ENCODE assay signal across 26 mouse cellular contexts in the genomic region with DNA sequence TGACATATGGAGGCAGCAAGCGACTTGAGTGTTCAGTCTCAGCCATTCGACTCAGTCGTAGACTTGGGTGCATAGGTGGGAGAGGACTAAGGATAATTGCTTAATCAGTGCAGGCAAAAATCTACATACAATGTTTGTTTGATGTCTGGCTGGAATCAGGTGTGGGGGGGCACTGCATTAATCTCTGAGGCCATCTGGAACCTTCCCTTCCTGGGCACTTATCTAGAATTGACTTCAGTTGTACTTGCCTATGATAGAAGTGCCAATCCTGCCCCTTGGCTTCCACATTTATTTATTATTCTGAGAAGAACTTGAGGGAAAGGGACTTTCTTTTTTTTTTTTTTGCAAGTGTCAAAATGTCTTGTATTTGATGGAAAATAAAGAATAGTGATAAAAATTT.
DNase-seq lines count a peak whose midpoint lies in the region; ATAC-seq and TF ChIP-seq lines count a peak whose summit lies in the region.
"Had no signal": no experiment of that assay in that cellular context is flagged by ENCODE, and none has a peak within 500 bp of the region (broad histone marks: within the 10 kb centered on the region; RNA-seq: fewer than 3 reads in every experiment).

No protein-coding gene starts in this region.

- 78% methylated on average over 3 of the region's 3 CpGs for WGBS in liver, postnatal 0 days (ENCODE audit: insufficient replicate concordance)
- WGBS in liver, embryonic 12.5 days (ENCODE audit: insufficient replicate concordance), result 78% methylated on average over 3 of the region's 3 CpGs
- WGBS in liver, embryonic 16.5 days (ENCODE audit: insufficient replicate concordance), result 67% methylated on average over 3 of the region's 3 CpGs
- WGBS in midbrain, embryonic 11.5 days, result 89% methylated on average over 3 of the region's 3 CpGs

- no peaks in the 10 kb centered on the region for H3K27me3 ChIP-seq in liver, postnatal 0 days (ENCODE audit: insufficient read depth, low read length)
- H3K27me3 ChIP-seq in liver, embryonic 12.5 days (replicated peaks), result no peaks in the 10 kb centered on the region
- H3K27me3 ChIP-seq in liver, embryonic 16.5 days (ENCODE audit: control insufficient read depth, insufficient read depth, low read depth, low read length), result no peaks in the 10 kb centered on the region
- no peaks in the 10 kb centered on the region for H3K27me3 ChIP-seq in midbrain, embryonic 11.5 days (ENCODE audit: control insufficient read depth, insufficient read depth, low read length)
- H3K27me3 ChIP-seq: embryonic facial prominence, embryonic 13.5 days; forebrain, embryonic 12.5 days; forebrain, embryonic 15.5 days; hindbrain, embryonic 12.5 days; hindbrain, embryonic 15.5 days; Patski had no signal

- no peak overlapping the region for H3K27ac ChIP-seq in liver, postnatal 0 days (ENCODE audit: low read depth)
- H3K27ac ChIP-seq in liver, embryonic 12.5 days, result no peak overlapping the region
- H3K27ac ChIP-seq in liver, embryonic 16.5 days (ENCODE audit: low read length), result no peak overlapping the region
- H3K27ac ChIP-seq in midbrain, embryonic 11.5 days (ENCODE audit: low read depth, low read length), result no peak overlapping the region
- H3K27ac ChIP-seq: embryonic facial prominence, embryonic 10.5 days; embryonic facial prominence, embryonic 13.5 days; forebrain, embryonic 12.5 days; forebrain, embryonic 15.5 days; hindbrain, embryonic 12.5 days; hindbrain, embryonic 15.5 days had no signal

- no peak for TF ChIP-seq CTCF in liver, postnatal 0 days (IDR thresholded peaks at IDR 0.05; ENCODE audit: low read depth)

- intact Hi-C loops in left cerebral cortex, postnatal 4 days (cut with DNase I), result no loop called here

- ATAC-seq in liver, postnatal 0 days, result no peak
- peak; percentile 65; the same call in 1 of the 2 replicates for ATAC-seq in liver, embryonic 12.5 days
- ATAC-seq in liver, embryonic 16.5 days (ENCODE audit: low read depth), result peak; percentile 56; the same call in 1 of the 2 replicates
- no peak for ATAC-seq in midbrain, embryonic 11.5 days (ENCODE audit: low FRiP score)
- ATAC-seq: forebrain, embryonic 15.5 days; Patski had no signal

- H3K9ac ChIP-seq in liver, postnatal 0 days (replicated peaks), result no peak overlapping the region
- no peak overlapping the region for H3K9ac ChIP-seq in liver, embryonic 12.5 days
- no peak overlapping the region for H3K9ac ChIP-seq in liver, embryonic 16.5 days (ENCODE audit: low read depth, low read length)
- no peak overlapping the region for H3K9ac ChIP-seq in midbrain, embryonic 11.5 days (ENCODE audit: low read length)
- H3K9ac ChIP-seq: embryonic facial prominence, embryonic 13.5 days; forebrain, embryonic 12.5 days; forebrain, embryonic 15.5 days; hindbrain, embryonic 12.5 days; hindbrain, embryonic 15.5 days had no signal

- H3K4me1 ChIP-seq in liver, postnatal 0 days (ENCODE audit: insufficient read depth), result no peaks in the 10 kb centered on the region
- peaks cover 19% of the 10 kb centered on the region for H3K4me1 ChIP-seq in liver, embryonic 12.5 days
- H3K4me1 ChIP-seq in liver, embryonic 16.5 days (ENCODE audit: control insufficient read depth, low read depth, low read length), result peaks cover 7% of the 10 kb centered on the region
- no peaks in the 10 kb centered on the region for H3K4me1 ChIP-seq in midbrain, embryonic 11.5 days (ENCODE audit: control insufficient read depth, insufficient read depth, low read length)
- H3K4me1 ChIP-seq: embryonic facial prominence, embryonic 10.5 days; embryonic facial prominence, embryonic 13.5 days; forebrain, embryonic 12.5 days; forebrain, embryonic 15.5 days; hindbrain, embryonic 12.5 days; hindbrain, embryonic 15.5 days had no signal

- no peaks in the 10 kb centered on the region for H3K36me3 ChIP-seq in liver, postnatal 0 days (replicated peaks; ENCODE audit: insufficient read depth, low read length)
- H3K36me3 ChIP-seq in liver, embryonic 12.5 days, result no peaks in the 10 kb centered on the region
- H3K36me3 ChIP-seq in liver, embryonic 16.5 days (ENCODE audit: control insufficient read depth, insufficient read depth), result no peaks in the 10 kb centered on the region
- no peaks in the 10 kb centered on the region for H3K36me3 ChIP-seq in midbrain, embryonic 11.5 days (ENCODE audit: control insufficient read depth, insufficient read depth, low read length)
- H3K36me3 ChIP-seq: embryonic facial prominence, embryonic 10.5 days; embryonic facial prominence, embryonic 13.5 days; forebrain, embryonic 12.5 days; forebrain, embryonic 15.5 days; hindbrain, embryonic 12.5 days; hindbrain, embryonic 15.5 days had no signal

- TF ChIP-seq EP300 in liver, postnatal 0 days (IDR thresholded peaks at IDR 0.05; ENCODE audit: low read depth), result no peak

- H3K4me3 ChIP-seq in liver, postnatal 0 days (ENCODE audit: low read depth, low read length), result no peak overlapping the region
- H3K4me3 ChIP-seq in liver, embryonic 12.5 days, result no peak overlapping the region
- H3K4me3 ChIP-seq in liver, embryonic 16.5 days (ENCODE audit: low read depth, low read length), result no peak overlapping the region
- H3K4me3 ChIP-seq in midbrain, embryonic 11.5 days (ENCODE audit: low read depth, low read length), result no peak overlapping the region
- H3K4me3 ChIP-seq: embryonic facial prominence, embryonic 10.5 days; embryonic facial prominence, embryonic 13.5 days; erythroblast, embryonic 14.5 days; forebrain, embryonic 12.5 days; forebrain, embryonic 15.5 days; hindbrain, embryonic 12.5 days; hindbrain, embryonic 15.5 days had no signal

- H3K4me2 ChIP-seq in liver, postnatal 0 days (ENCODE audit: low read depth, low read length), result no peak overlapping the region
- no peak overlapping the region for H3K4me2 ChIP-seq in liver, embryonic 12.5 days
- H3K4me2 ChIP-seq in liver, embryonic 16.5 days (ENCODE audit: low read depth, low read length), result no peak overlapping the region
- H3K4me2 ChIP-seq in midbrain, embryonic 11.5 days, result no peak overlapping the region
- H3K4me2 ChIP-seq: embryonic facial prominence, embryonic 13.5 days; forebrain, embryonic 12.5 days; forebrain, embryonic 15.5 days; heart, embryonic 11.5 days; hindbrain, embryonic 12.5 days; hindbrain, embryonic 15.5 days had no signal

- peak; percentile 29 for DNase-seq in liver
- DNase-seq in liver, postnatal 0 days, result no peak
- no peak for DNase-seq in left cerebral cortex, postnatal 4 days
- no peak for DNase-seq in kidney, adult 18-20 months
- DNase-seq in midbrain, embryonic 11.5 days (ENCODE audit: low spot score, missing footprints), result no peak
- no peak for DNase-seq in lung, postnatal 4 days
- DNase-seq: adrenal gland, adult 2 months; adrenal gland, postnatal 25 days; cerebellum, adult 11 months; cerebellum, adult 8-10 months; cerebellum, postnatal 10 days; cerebellum, postnatal 36 days; embryo, embryonic 11 days; gastrocnemius, postnatal 10 days; heart, adult 11 months had no signal

- H3K9me3 ChIP-seq in liver, postnatal 0 days (ENCODE audit: low read length), result no peaks in the 10 kb centered on the region
- no peaks in the 10 kb centered on the region for H3K9me3 ChIP-seq in liver, embryonic 12.5 days (replicated peaks)
- no peaks in the 10 kb centered on the region for H3K9me3 ChIP-seq in liver, embryonic 16.5 days (replicated peaks; ENCODE audit: control insufficient read depth, low read length)
- H3K9me3 ChIP-seq in midbrain, embryonic 11.5 days (ENCODE audit: control insufficient read depth, low read length), result no peaks in the 10 kb centered on the region
- H3K9me3 ChIP-seq: embryonic facial prominence, embryonic 10.5 days; embryonic facial prominence, embryonic 13.5 days; forebrain, embryonic 12.5 days; forebrain, embryonic 15.5 days; hindbrain, embryonic 12.5 days; hindbrain, embryonic 15.5 days had no signal

Comparison
In these comparisons a context has a peak if more than half of its experiments do, and no peak if none do; other contexts are left out.
1. ATAC-seq: peak in liver, embryonic 12.5 days (single experiment) and liver, embryonic 16.5 days (single experiment); none in liver, postnatal 0 days (single experiment) and midbrain, embryonic 11.5 days (single experiment).